Mouse (Mus musculus) heart, embryonic 11.5 days (tissue): ENCODE measurements at regions not wholly inside any gene's neighbourhood (a gene's known extent, or its start where the extent isn't known, plus 50 kb on each side); places are given as distances from the start of the nearest gene placed in this dataset.

Experiments
- ATAC-seq: fragments of 200-750 bp; cut with Nextera tagmentation; replicated peaks from 2 replicates; pipeline ENCODE4 v1.8.0; 2017; ENCODE audit warnings: moderate library complexity; ENCODE audit not compliant: insufficient number of reproducible peaks, low FRiP score, low TSS enrichment
- H3K27ac ChIP-seq: fragments of 300-500 bp; sonication (generic); 2 replicates; pipeline ENCODE4 v1.5.1; 2014; ENCODE audit warnings: mild to moderate bottlenecking, low read depth, low read length
- H3K27me3 ChIP-seq: fragments of 300-500 bp; sonication (generic); 2 replicates; pipeline ENCODE4 v1.6.1; 2014; ENCODE audit warnings: mild to moderate bottlenecking, low read length, mixed read lengths; ENCODE audit not compliant: control insufficient read depth, insufficient read depth
- H3K36me3 ChIP-seq: fragments of 300-500 bp; sonication (generic); 2 replicates; pipeline ENCODE4 v1.6.1; 2014; ENCODE audit warnings: mild to moderate bottlenecking, low read length, moderate library complexity, mixed read lengths; ENCODE audit not compliant: control insufficient read depth, insufficient read depth
- H3K4me1 ChIP-seq: fragments of 300-500 bp; sonication (generic); 2 replicates; pipeline ENCODE4 v1.6.1; 2014; ENCODE audit warnings: low read length; ENCODE audit not compliant: control insufficient read depth, insufficient read depth
- H3K4me2 ChIP-seq: fragments of 300-500 bp; sonication (generic); 2 replicates; pipeline ENCODE4 v1.6.1; 2014; ENCODE audit warnings: mild to moderate bottlenecking, moderate library complexity
- H3K4me3 ChIP-seq: fragments of 300-500 bp; sonication (generic); 2 replicates; pipeline ENCODE4 v1.5.1; 2014; ENCODE audit warnings: low read depth, low read length
- H3K9ac ChIP-seq: fragments of 300-500 bp; sonication (generic); 2 replicates; pipeline ENCODE4 v1.6.1; 2014; ENCODE audit warnings: mild to moderate bottlenecking, low read depth, low read length, moderate library complexity
- H3K9me3 ChIP-seq: fragments of 300-500 bp; sonication (generic); replicated peaks from 2 replicates; pipeline ENCODE4 v1.6.1; 2016; ENCODE audit warnings: low read length; ENCODE audit not compliant: control insufficient read depth
- WGBS: fragments of 180-500 bp; shearing (Covaris S2); extraction: QIAGEN DNeasy Blood & Tissue Kit; methylation state at CpG from one replicate; pipeline ENCODE4 v1.1.7; 2014; ENCODE audit not compliant: insufficient replicate concordance; 5-methylcytosine and 5-hydroxymethylcytosine counted together

- Histone ChIP-seq H3K36me3 (no peaks in the 10 kb centered on the region), H3K9me3 (no peaks in the 10 kb centered on the region), H3K4me1 (peaks cover 5% of the 10 kb centered on the region), H3K27ac (0 out of 2 replicates have a peak overlapping the region, but pooled peaks have one; percentile 6), H3K4me2 (no peak overlapping the region), H3K27me3 (no peaks in the 10 kb centered on the region), H3K4me3 (no peak overlapping the region), H3K9ac (no peak overlapping the region)
- WGBS: 19% methylated on average over 2 of the region's 2 CpGs
- no peak for ATAC-seq
Measured at GRCm38 (mm10) chr10:98292140-98292539, 565.6 kb upstream of the C030005K15Rik start.

GRCm38 (mm10) chr10:98305667-98306066 is 579.1 kb upstream of the C030005K15Rik start:
- Histone ChIP-seq H3K9me3 (no peaks in the 10 kb centered on the region), H3K4me1 (no peaks in the 10 kb centered on the region), H3K36me3 (no peaks in the 10 kb centered on the region), H3K4me2 (no peak overlapping the region), H3K4me3 (no peak overlapping the region), H3K27ac (no peak overlapping the region), H3K27me3 (no peaks in the 10 kb centered on the region), H3K9ac (no peak overlapping the region)
- no peak for ATAC-seq
- WGBS: 93% methylated on average over 1 of the region's 1 CpGs

GRCm38 (mm10) chr10:98309667-98310066 is 583.1 kb upstream of the C030005K15Rik start:
- WGBS: 72% methylated on average over 3 of the region's 3 CpGs
- Histone ChIP-seq H3K9me3 (no peaks in the 10 kb centered on the region), H3K4me2 (no peak overlapping the region)

GRCm38 (mm10) chr10:98311403-98311802 is 584.8 kb upstream of the C030005K15Rik start:
- Histone ChIP-seq H3K9me3 (no peaks in the 10 kb centered on the region), H3K4me1 (no peaks in the 10 kb centered on the region), H3K27me3 (no peaks in the 10 kb centered on the region), H3K4me2 (no peak overlapping the region), H3K36me3 (no peaks in the 10 kb centered on the region), H3K4me3 (no peak overlapping the region), H3K9ac (no peak overlapping the region), H3K27ac (no peak overlapping the region)
- no peak for ATAC-seq

More at GRCm38 (mm10) chr10:98309667-98310066, 583.1 kb upstream of the C030005K15Rik start:
- no peak overlapping the region for H3K27ac ChIP-seq
- H3K9ac ChIP-seq: no peak overlapping the region
- H3K4me1 ChIP-seq: no peaks in the 10 kb centered on the region
- H3K27me3 ChIP-seq: no peaks in the 10 kb centered on the region
- ATAC-seq: no peak
- H3K4me3 ChIP-seq: no peak overlapping the region
- H3K36me3 ChIP-seq: no peaks in the 10 kb centered on the region

- H3K27ac ChIP-seq: no peak overlapping the region
- ATAC-seq: no peak
- no peaks in the 10 kb centered on the region for H3K36me3 ChIP-seq
- H3K4me3 ChIP-seq: no peak overlapping the region
- H3K9ac ChIP-seq: no peak overlapping the region
- no peak overlapping the region for H3K4me2 ChIP-seq
- 72% methylated on average over 2 of the region's 2 CpGs for WGBS
- no peaks in the 10 kb centered on the region for H3K4me1 ChIP-seq
- no peaks in the 10 kb centered on the region for H3K27me3 ChIP-seq
- H3K9me3 ChIP-seq: no peaks in the 10 kb centered on the region
Measured at GRCm38 (mm10) chr10:98318416-98318815, 591.9 kb upstream of the C030005K15Rik start.

GRCm38 (mm10) chr10:98323846-98324245 is 590.4 kb upstream of the Atp2b1 start:
- no peaks in the 10 kb centered on the region for H3K9me3 ChIP-seq

GRCm38 (mm10) chr10:98324591-98324990 is 589.6 kb upstream of the Atp2b1 start:
- no peak overlapping the region for H3K4me2 ChIP-seq
- no peaks in the 10 kb centered on the region for H3K27me3 ChIP-seq
- no peak overlapping the region for H3K9ac ChIP-seq
- H3K27ac ChIP-seq: no peak overlapping the region
- no peak overlapping the region for H3K4me3 ChIP-seq
- no peaks in the 10 kb centered on the region for H3K9me3 ChIP-seq
- H3K4me1 ChIP-seq: no peaks in the 10 kb centered on the region
- no peak for ATAC-seq
- no peaks in the 10 kb centered on the region for H3K36me3 ChIP-seq

More at GRCm38 (mm10) chr10:98323846-98324245, 590.4 kb upstream of the Atp2b1 start:
- no peak for ATAC-seq
- H3K4me2 ChIP-seq: no peak overlapping the region
- no peak overlapping the region for H3K27ac ChIP-seq
- H3K36me3 ChIP-seq: no peaks in the 10 kb centered on the region
- no peaks in the 10 kb centered on the region for H3K27me3 ChIP-seq
- H3K9ac ChIP-seq: no peak overlapping the region
- H3K4me3 ChIP-seq: no peak overlapping the region
- H3K4me1 ChIP-seq: no peaks in the 10 kb centered on the region
- WGBS: 79% methylated on average over 5 of the region's 5 CpGs

GRCm38 (mm10) chr10:98325720-98326119 is 588.5 kb upstream of the Atp2b1 start:
- WGBS: 54% methylated on average over 5 of the region's 5 CpGs
- ATAC-seq: no peak
- H3K4me1 ChIP-seq: no peaks in the 10 kb centered on the region
- H3K27me3 ChIP-seq: no peaks in the 10 kb centered on the region
- no peak overlapping the region for H3K9ac ChIP-seq
- no peaks in the 10 kb centered on the region for H3K9me3 ChIP-seq
- H3K4me2 ChIP-seq: no peak overlapping the region
- H3K27ac ChIP-seq: no peak overlapping the region
- no peaks in the 10 kb centered on the region for H3K36me3 ChIP-seq
- H3K4me3 ChIP-seq: no peak overlapping the region

GRCm38 (mm10) chr10:98332682-98333081 is 581.5 kb upstream of the Atp2b1 start:
- no peak for ATAC-seq
- H3K9ac ChIP-seq: no peak overlapping the region
- H3K9me3 ChIP-seq: no peaks in the 10 kb centered on the region
- no peaks in the 10 kb centered on the region for H3K27me3 ChIP-seq
- no peak overlapping the region for H3K4me2 ChIP-seq
- H3K36me3 ChIP-seq: no peaks in the 10 kb centered on the region
- no peaks in the 10 kb centered on the region for H3K4me1 ChIP-seq
- H3K27ac ChIP-seq: no peak overlapping the region
- WGBS: 64% methylated on average over 4 of the region's 4 CpGs
- H3K4me3 ChIP-seq: no peak overlapping the region
